Mouse (Mus musculus): ENCODE data around the gene Ogdh.

DNA sequence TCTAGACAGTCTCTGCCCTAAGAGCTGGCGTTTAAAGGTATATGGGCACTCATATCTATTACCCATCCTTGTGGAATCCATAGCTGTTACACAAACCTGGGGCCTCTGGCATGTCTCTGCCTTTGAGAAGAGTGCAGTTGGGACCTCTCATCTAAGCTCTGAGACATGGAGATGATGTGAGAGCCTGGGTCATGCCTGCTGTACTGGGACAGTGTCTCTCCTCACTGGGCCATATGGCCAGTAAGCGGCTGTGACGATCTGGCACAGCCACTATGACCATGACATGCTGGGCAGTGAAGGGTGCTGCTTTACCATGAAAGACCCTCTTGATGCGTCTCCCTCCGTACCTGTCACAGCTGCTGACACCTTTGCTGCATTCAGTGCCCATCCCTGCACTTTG, 39.2 kb upstream of the Ogdh start:
- TF ChIP-seq CTCF (IDR thresholded peaks at IDR 0.05; ENCODE audit: low read depth, low read length) (no peak), POLR2A (IDR thresholded peaks at IDR 0.05; ENCODE audit: extremely low read depth, insufficient read depth, low read length) (no peak)
